Mouse (Mus musculus) small intestine, adult 2 months (tissue): ENCODE measurements around the gene Fbn1.

Experiments
- CTCF ChIP-seq: fragments of 200-500 bp; IDR thresholded peaks from 2 replicates; pipeline ENCODE4 v1.5.1; 2012; ENCODE audit warnings: low read depth, mild to moderate bottlenecking, control low read depth, inconsistent platforms, low read length, moderate library complexity, mixed read lengths; ENCODE audit not compliant: insufficient replicate concordance, insufficient read length; ENCODE audit errors: extremely low read depth
- POLR2A ChIP-seq: fragments of 200-500 bp; IDR thresholded peaks from 2 replicates; pipeline ENCODE4 v1.6.1; 2012; ENCODE audit warnings: low read depth, mild to moderate bottlenecking, control low read depth, inconsistent platforms, low read length, moderate library complexity

DNA sequence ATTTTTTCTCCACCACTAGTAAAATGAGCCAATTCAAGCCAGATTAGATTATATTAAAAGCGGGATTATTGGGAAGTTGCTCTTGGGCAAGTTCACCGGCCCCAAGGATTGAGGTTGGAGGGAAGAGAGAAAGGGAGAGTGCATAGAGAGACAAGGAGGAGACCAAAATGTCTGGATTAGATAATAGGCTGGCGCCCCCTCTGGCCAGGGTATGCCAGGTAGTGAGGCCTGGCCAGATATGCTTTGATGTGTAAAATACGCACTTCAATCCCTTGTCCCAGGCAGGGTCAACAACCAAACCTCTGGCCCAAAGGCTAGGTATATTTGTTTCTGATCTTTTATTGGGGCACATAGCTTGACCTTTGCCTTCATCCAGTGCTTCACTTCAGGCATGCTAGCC lies 256.0 kb downstream of the Fbn1 start:
- TF ChIP-seq CTCF (peak; percentile 16; the same call in 1 of the 2 replicates), POLR2A (no peak)
